Mouse (Mus musculus) brain, embryonic 18.5 days (tissue): Measurements from ENCODE around the gene Hist2h4.
A peak's percentile ranks its signal among the peaks of the same experiment; 100 is the strongest.
"Not testable (repeated sequence)": the region's sequence is repeated elsewhere in the genome, so short reads cannot be mapped to it uniquely, and the experiment has no call there.

ENCODE experiments used
- DNase-seq: peaks from one replicate; pipeline ENCODE4 v3.0.0-alpha.2; 2012; ENCODE audit warnings: low read depth, low spot score

Gene Hist2h4

GRCm38 (mm10) chr3:96226695-96227648 lies 36.1 kb downstream of the Hist2h4 start:
- DNase-seq = no peak

DNA sequence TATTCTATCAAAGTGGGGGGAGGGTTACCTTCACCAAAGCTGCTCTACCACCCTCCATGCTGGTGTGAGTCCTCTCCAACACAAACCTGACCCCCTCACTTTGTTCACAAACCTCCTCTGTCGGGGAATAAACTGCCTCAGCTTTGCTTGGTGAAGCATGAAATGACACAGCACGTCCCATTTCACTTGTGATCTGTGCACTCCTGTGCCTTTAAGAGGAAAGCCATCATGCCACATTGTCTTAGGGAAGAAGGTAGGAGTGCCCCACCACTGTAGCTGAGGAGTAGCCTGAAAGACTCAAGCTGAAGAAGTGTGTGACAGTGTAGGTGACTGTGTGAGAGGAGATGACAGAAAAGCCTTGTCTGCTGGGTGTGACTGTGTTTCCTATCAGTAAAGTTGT lies 37.7 kb downstream of the Hist2h4 start:
- no peak for DNase-seq

DNA sequence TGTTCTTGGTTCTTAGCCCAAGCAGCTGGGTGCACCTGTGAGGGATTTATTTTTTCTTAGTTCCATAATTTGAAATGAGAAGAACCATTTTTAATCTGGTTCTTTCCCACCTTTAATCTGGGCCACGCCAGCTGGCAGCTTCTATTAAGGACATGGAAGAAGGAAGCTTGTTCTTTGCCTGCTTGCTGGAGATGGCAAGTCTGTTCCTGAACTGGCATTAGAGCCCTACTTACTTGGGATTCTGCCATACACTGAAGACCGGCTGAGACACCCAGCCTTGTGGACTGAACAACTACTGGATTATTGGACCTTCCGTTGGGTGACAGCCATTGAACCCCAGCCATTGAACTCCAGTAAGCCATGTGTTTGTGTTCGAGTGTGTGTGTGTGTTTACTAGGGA lies 40.3 kb downstream of the Hist2h4 start:
- DNase-seq = no peak

- DNase-seq = no peak
Observed at GRCm38 (mm10) chr3:96221640-96222038, 41.5 kb downstream of the Hist2h4 start.

DNA sequence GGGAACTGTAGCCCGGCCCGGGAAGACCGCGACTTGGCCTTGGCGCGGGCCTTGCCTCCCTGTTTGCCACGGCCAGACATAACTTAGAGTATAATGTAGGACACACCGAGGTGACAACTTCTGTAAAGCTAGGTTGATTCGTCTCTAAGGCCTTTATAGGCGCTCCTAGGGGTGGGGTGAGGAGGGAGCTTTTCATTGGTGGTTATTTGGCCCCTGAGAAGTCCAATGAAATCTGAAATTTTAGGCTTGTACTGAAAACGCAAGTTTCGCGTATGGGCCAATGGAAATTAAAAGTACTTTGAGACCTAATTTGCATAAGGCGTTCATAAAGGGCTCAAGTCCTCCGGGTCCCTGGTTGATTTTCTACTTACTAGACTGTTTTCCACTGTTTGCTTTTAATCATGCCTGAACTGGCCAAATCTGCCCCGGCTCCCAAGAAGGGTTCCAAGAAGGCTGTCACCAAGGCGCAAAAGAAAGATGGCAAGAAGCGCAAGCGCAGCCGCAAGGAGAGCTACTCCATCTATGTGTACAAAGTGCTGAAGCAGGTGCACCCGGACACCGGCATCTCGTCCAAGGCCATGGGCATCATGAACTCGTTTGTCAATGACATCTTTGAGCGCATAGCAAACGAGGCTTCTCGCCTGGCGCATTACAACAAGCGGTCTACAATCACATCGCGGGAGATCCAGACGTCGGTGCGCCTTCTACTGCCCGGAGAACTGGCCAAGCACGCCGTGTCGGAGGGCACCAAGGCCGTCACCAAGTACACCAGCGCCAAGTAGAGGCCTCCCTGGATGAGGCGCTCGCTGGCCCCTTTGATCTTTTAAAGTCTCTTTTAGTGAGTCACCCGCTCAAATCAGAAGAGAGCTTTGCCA lies 42.1 kb downstream of the Hist2h4 start, which contains the start of the genes Hist2h2ac and Hist2h2be:
Gene Hist2h2ac, minus strand, starts transcription at position 116 of the 875 bp plus-strand sequence.
Gene Hist2h2be, plus strand, starts transcription at position 355 of the 875 bp plus-strand sequence.
- peak; percentile 90 for DNase-seq

DNA sequence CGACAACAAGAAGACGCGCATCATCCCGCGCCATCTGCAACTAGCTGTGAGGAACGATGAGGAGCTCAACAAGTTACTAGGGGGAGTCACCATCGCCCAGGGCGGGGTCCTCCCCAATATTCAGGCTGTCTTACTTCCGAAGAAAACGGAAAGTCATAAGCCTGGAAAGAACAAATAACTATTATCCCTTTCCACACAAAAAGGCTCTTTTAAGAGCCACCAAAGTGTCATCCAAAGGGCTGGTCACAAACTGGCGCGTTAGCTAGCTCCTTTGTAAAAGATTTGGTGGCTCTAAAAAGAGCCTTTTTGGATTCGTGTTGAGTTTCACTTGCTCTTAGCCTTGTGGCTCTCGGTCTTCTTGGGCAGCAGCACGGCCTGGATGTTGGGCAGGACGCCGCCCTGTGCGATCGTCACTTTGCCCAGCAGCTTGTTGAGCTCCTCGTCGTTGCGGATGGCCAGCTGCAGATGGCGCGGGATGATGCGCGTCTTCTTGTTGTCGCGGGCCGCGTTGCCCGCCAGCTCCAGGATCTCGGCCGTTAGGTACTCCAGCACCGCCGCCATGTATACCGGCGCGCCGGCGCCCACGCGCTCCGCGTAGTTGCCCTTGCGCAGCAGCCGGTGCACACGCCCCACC lies 42.9 kb downstream of the Hist2h4 start:
- DNase-seq = not testable (repeated sequence)

- DNase-seq = peak; percentile 88
Observed at GRCm38 (mm10) chr3:96219661-96220130, 43.4 kb downstream of the Hist2h4 start, which contains the start of the genes Bola1 and Hist2h2ab. Bola1 (minus strand) TSS chr3:96219709. Hist2h2ab (plus strand) TSS chr3:96219865.

DNA sequence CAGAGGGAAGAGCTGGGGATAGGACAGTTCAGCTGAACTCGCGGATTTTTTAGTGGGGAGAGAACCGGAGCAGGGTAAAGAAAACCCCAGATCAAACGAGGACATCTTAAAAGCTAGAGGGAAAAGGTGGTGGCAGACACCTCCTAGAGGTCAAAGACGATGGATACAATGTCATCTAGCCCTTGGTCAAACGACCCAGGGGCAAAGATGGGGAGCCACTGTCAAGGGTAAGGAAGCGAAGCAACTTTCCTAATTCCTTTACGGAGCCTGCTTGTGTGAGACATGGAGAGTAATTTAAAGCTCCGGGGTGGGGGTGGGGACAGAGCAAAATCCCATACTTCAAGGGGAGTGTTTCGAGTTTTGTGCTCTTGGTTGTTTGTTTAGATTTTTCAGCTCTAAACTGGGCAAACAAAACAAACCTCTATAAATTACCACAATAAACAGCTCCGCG lies 43.9 kb downstream of the Hist2h4 start:
- no peak for DNase-seq
